Mouse (Mus musculus) spleen, embryonic (tissue): ENCODE data around the gene 4930455H04Rik.

Source experiments
- CTCF ChIA-PET: fragments of 350-600 bp; sonication (Branson Sonifier 250); formaldehyde crosslinking; loops from one replicate; lab custom pipeline; 2022; lab: Charles Lee

The 4930455H04Rik gene

GRCm38 (mm10) chr3:116967967-116968366, at the start of gene 4930455H04Rik:
Gene 4930455H04Rik (plus strand): TSS chr3:116968267.
- CTCF ChIA-PET: no interaction called here

GRCm38 (mm10) chr3:116921535-116921934, 46.5 kb upstream of the 4930455H04Rik start:
- CTCF ChIA-PET: no interaction called here

- CTCF ChIA-PET: no interaction called here
Observed at GRCm38 (mm10) chr3:116923042-116923441, 45.0 kb upstream of the 4930455H04Rik start.

- CTCF ChIA-PET: no interaction called here
Observed at GRCm38 (mm10) chr3:116928994-116929393, 39.1 kb upstream of the 4930455H04Rik start.

- CTCF ChIA-PET: no interaction called here
Observed at GRCm38 (mm10) chr3:116933158-116933557, 34.9 kb upstream of the 4930455H04Rik start.

GRCm38 (mm10) chr3:116936934-116937691, 31.0 kb upstream of the 4930455H04Rik start:
- CTCF ChIA-PET: no interaction called here

- CTCF ChIA-PET: no interaction called here
Observed at GRCm38 (mm10) chr3:116940804-116941558, 27.1 kb upstream of the 4930455H04Rik start.

GRCm38 (mm10) chr3:116941559-116942117, 26.4 kb upstream of the 4930455H04Rik start:
- CTCF ChIA-PET: interaction anchor here (0.7 kb wide), 1 partner anchor 224 kb away, joined by 3 read pairs; no protein-coding TSS in a partner anchor

GRCm38 (mm10) chr3:116942751-116943150, 25.3 kb upstream of the 4930455H04Rik start:
- CTCF ChIA-PET: no interaction called here

GRCm38 (mm10) chr3:116943422-116943821, 24.6 kb upstream of the 4930455H04Rik start:
- CTCF ChIA-PET: no interaction called here

- CTCF ChIA-PET: no interaction called here
Observed at GRCm38 (mm10) chr3:116946476-116946875, 21.6 kb upstream of the 4930455H04Rik start.

GRCm38 (mm10) chr3:116950665-116951115, 17.4 kb upstream of the 4930455H04Rik start:
- CTCF ChIA-PET: no interaction called here

GRCm38 (mm10) chr3:116951489-116951888, 16.6 kb upstream of the 4930455H04Rik start:
- CTCF ChIA-PET: no interaction called here

- CTCF ChIA-PET: no interaction called here
Observed at GRCm38 (mm10) chr3:116952242-116952899, 15.7 kb upstream of the 4930455H04Rik start.

GRCm38 (mm10) chr3:116953366-116953765, 14.7 kb upstream of the 4930455H04Rik start:
- CTCF ChIA-PET: no interaction called here

- CTCF ChIA-PET: no interaction called here
Observed at GRCm38 (mm10) chr3:116955061-116955460, 13.0 kb upstream of the 4930455H04Rik start.

- CTCF ChIA-PET: no interaction called here
Observed at GRCm38 (mm10) chr3:116960414-116960813, 7.7 kb upstream of the 4930455H04Rik start.

GRCm38 (mm10) chr3:116961354-116962142, 6.5 kb upstream of the 4930455H04Rik start:
- CTCF ChIA-PET: no interaction called here

GRCm38 (mm10) chr3:116963213-116963612, 4.9 kb upstream of the 4930455H04Rik start:
- CTCF ChIA-PET: no interaction called here

GRCm38 (mm10) chr3:116964426-116964825, 3.6 kb upstream of the 4930455H04Rik start:
- CTCF ChIA-PET: no interaction called here

GRCm38 (mm10) chr3:116966225-116966624, 1.8 kb upstream of the 4930455H04Rik start:
- CTCF ChIA-PET: interaction anchor here (0.7 kb wide), 1 partner anchor 76 kb away, joined by 3 read pairs; no protein-coding TSS in a partner anchor
